Mouse (Mus musculus) testis, adult 10 weeks (tissue): ENCODE results near the gene Ripor2. TPM values are rescaled to one million over a fixed set of nuclear protein-coding genes. Genes with fewer than 3 reads are reported as not detected.

Experiments used
- polyA plus RNA-seq: library from polyadenylated mRNA; stranded (reverse); fragments of 350-450 nt; fragmentation: Illumina TruSeq; extraction: RNeasy Lipid Tissue Mini Kit (QIAGEN cat#74804); gene quantifications from one replicate; pipeline ENCODE4 v1.2.3, GENCODE M21; 2014; ENCODE audit warnings: low read depth, low replicate concordance

Gene Ripor2
- 0.69 TPM for polyA plus RNA-seq

DNA sequence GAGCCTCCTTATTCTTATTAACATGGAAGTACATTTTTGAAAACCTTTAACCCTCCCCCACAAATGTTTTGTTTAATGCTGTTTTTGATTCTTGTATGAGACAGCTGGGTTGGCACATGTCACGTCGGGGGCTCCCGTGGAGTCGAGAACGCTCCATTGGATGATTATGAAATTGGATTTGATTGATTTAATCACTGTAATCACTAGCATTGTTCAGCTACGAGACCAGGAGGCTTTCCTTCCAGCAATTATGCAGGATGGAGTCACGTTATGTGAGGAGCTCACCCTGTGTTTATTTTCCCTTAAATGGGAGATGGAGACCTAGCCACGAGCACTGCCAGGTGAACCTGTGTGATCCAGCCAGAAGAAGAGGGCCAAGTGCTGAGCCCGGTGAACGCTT lies at the start of gene Ripor2:
TSS of gene Ripor2 (plus strand) at position 357 of the 400 bp plus-strand sequence.

DNA sequence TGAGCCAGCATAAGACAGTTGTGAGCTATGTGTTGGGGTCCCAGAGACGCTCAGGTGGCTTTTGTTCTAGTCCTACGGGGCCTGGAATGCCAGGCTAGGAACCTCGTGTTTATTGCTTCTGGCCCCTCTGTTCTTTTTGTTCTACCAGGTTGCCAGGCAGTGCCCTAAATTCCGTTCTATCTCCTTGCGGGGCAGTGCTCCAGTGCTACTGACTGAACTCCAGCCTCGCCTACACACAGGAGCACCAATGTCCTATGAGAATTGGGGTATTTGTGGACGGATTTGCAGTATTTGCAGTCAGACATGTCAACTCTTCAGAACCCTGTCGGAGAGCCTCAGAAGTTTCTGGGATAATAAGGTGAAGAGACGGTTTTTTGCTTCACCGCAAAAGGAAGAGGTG lies 159.0 kb downstream of the Ripor2 start, which contains the start of gene Armh2:
TSS of gene Armh2 (plus strand) at position 205 of the 400 bp plus-strand sequence.

DNA sequence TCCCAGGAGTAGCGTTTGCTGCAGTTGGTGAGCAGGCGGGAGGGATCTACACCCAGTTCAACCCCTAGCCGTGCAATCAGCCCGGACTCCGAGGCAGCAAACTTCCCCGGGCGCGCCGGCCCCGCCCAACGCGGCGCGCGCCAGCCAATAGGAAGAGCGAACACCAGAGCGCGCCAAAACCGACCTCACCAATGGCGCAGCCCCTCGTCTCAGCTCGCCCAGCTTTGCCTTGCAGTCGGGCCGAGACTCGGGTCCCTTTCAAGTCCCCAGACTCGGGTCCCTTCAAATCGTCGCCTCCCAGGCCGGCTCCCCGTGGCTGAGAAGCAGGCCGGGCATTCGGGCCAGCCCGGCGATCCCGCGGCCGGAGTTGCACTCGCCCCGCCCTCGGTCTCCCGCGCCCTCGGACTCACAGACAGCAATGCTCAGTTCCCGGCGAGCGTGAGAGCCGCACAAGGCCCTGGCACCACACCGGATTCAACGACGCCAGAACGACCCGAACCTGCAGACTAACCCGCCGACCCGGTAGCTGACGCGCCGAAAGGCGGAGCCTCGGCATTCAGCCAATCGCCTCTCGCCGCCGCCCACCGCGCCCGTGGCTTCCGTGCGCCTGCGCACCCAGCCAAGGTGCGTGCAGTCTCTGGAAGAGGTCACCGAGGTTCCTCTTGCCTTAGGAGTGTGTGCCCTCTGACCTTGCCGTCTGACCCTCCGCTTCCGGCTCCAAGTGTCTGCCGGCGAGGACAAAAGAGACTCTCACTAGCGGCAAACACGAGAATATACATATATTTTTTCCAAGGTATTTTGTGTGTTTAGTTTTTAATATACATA lies 179.6 kb downstream of the Ripor2 start, which contains the start of gene Gmnn:
TSS of gene Gmnn (minus strand) at position 521 of the 825 bp plus-strand sequence.

Other genes starting within 250 kb of the Ripor2 start
- gene Armh2, start 159.0 kb downstream of the Ripor2 start, polyA plus RNA-seq, result 205 TPM
- 76.6 TPM for gene Gmnn, start 179.7 kb downstream of the Ripor2 start, polyA plus RNA-seq
- gene BC005537, start 219.5 kb downstream of the Ripor2 start, polyA plus RNA-seq, result 199 TPM
- 13.1 TPM for gene Acot13, start 249.4 kb downstream of the Ripor2 start, polyA plus RNA-seq
- gene Tdp2, start 249.5 kb downstream of the Ripor2 start, polyA plus RNA-seq, result 83.7 TPM